Mouse (Mus musculus): ENCODE measurements around the gene Tkt.
A peak's percentile ranks its signal among the peaks of the same experiment; 100 is the strongest.

Tkt gene

DNA sequence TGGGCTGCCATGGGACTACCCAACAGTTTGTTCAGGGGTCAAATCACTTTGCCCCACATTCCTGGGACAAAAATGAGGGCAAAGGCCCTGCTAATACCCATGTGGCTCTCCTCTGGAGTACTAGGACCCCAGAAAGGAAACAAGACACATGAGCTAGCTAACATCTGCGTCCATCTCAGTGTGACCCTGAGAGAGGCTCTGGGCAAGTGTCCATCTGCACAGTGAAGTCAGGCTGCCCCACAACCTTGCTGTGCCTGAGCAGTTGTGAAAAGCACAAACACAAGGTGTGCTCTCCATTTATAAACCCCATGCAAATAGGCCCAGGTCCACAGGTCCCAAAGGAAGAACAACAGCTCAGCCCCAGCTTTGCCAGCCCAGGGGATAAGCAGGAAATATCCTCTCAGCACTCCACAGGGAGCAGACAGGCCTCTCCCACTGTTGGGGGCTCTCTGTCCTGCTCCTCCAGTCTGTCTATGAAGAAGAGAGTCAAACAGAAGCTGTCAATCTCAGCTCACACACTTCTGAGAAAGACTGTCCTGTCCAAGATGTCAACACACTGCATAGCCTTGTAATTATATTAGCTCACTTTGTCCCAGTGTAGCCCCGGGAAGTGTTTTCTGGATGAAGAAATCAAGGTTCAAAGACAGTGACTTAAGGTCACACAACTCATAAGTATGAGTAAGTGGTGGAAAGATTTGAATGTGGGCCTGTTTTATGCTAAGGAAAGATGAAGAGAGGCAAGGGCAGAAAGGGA lies 65.0 kb downstream of the Tkt start:
- no peak for ATAC-seq (ENCODE audit: insufficient number of reproducible peaks, low FRiP score, low TSS enrichment)

- no peak for ATAC-seq (ENCODE audit: insufficient number of reproducible peaks, low FRiP score, low TSS enrichment)
Observed at GRCm38 (mm10) chr14:30616751-30617150, 68.6 kb downstream of the Tkt start.

- no peak for ATAC-seq (ENCODE audit: insufficient number of reproducible peaks, low FRiP score, low TSS enrichment)
Observed at GRCm38 (mm10) chr14:30618746-30619275, 70.7 kb downstream of the Tkt start.

GRCm38 (mm10) chr14:30619982-30620578 lies 71.9 kb downstream of the Tkt start:
- ATAC-seq (ENCODE audit: insufficient number of reproducible peaks, low FRiP score, low TSS enrichment) = peak; percentile 34; the same call in 1 of the 2 replicates

GRCm38 (mm10) chr14:30622130-30622529 lies 74.0 kb downstream of the Tkt start:
- no peak for ATAC-seq (ENCODE audit: insufficient number of reproducible peaks, low FRiP score, low TSS enrichment)

- no peak for ATAC-seq (ENCODE audit: insufficient number of reproducible peaks, low FRiP score, low TSS enrichment)
Observed at GRCm38 (mm10) chr14:30622556-30622955, 74.4 kb downstream of the Tkt start.

All from cerebellum, adult (tissue).